Mouse (Mus musculus) embryonic facial prominence, embryonic 11.5 days (tissue): ENCODE data around the gene Rhbdl3. TPM values are rescaled to one million over a fixed set of nuclear protein-coding genes. Genes with fewer than 3 reads are reported as not detected.

Experiments
- ATAC-seq: fragments of 200-750 bp; cut with Nextera tagmentation; replicated peaks from 2 replicates; pipeline ENCODE4 v1.8.0; 2017; ENCODE audit warnings: low read depth; ENCODE audit not compliant: insufficient number of reproducible peaks, low FRiP score, low TSS enrichment
- DNase-seq: peaks from one replicate; pipeline ENCODE4 v3.0.0-alpha.2; 2015; ENCODE audit warnings: low spot score
- H3K27ac ChIP-seq: fragments of 300-500 bp; sonication (generic); replicated peaks from 2 replicates; pipeline ENCODE4 v1.5.1; 2014; ENCODE audit warnings: mild to moderate bottlenecking, low read depth, low read length, control low read depth
- H3K27me3 ChIP-seq: fragments of 300-500 bp; sonication (generic); 2 replicates; pipeline ENCODE4 v1.6.1; 2014; ENCODE audit warnings: mild to moderate bottlenecking, low read length, moderate library complexity, mixed read lengths; ENCODE audit not compliant: control insufficient read depth, insufficient read depth
- H3K36me3 ChIP-seq: fragments of 300-500 bp; sonication (generic); replicated peaks from 2 replicates; pipeline ENCODE4 v1.6.1; 2014; ENCODE audit warnings: low read depth, mild to moderate bottlenecking, low read length, moderate library complexity, mixed read lengths; ENCODE audit not compliant: control insufficient read depth, insufficient read depth
- H3K4me1 ChIP-seq: fragments of 300-500 bp; sonication (generic); 2 replicates; pipeline ENCODE4 v1.6.1; 2014; ENCODE audit warnings: low read length, mixed read lengths; ENCODE audit not compliant: control insufficient read depth, insufficient read depth
- H3K4me2 ChIP-seq: fragments of 300-500 bp; sonication (generic); 2 replicates; pipeline ENCODE4 v1.6.1; 2014; ENCODE audit warnings: low read depth, mild to moderate bottlenecking, control low read depth, low read length, moderate library complexity
- H3K4me3 ChIP-seq: fragments of 300-500 bp; sonication (generic); 2 replicates; pipeline ENCODE4 v1.5.1; 2014; ENCODE audit warnings: low read depth, low read length, control low read depth
- H3K9ac ChIP-seq: fragments of 300-500 bp; sonication (generic); replicated peaks from 2 replicates; pipeline ENCODE4 v1.6.1; 2014; ENCODE audit warnings: mild to moderate bottlenecking, control low read depth, low read length
- H3K9me3 ChIP-seq: fragments of 300-500 bp; sonication (generic); replicated peaks from 2 replicates; pipeline ENCODE4 v1.6.1; 2016; ENCODE audit warnings: mild to moderate bottlenecking, low read length, inconsistent platforms, mixed read lengths; ENCODE audit not compliant: control insufficient read depth
- WGBS: fragments of 180-500 bp; shearing (Covaris S2); extraction: QIAGEN DNeasy Blood & Tissue Kit; methylation state at CpG from one replicate; pipeline ENCODE4 v1.1.7; 2014; 5-methylcytosine and 5-hydroxymethylcytosine counted together
- polyA plus RNA-seq: library from polyadenylated mRNA; unstranded; fragments of >200 nt; fragmentation: Nextera tagmentation; extraction: Ambion mirVana; gene quantifications from 2 replicates; pipeline ENCODE4 v1.2.1, GENCODE M21; 2014

Rhbdl3 gene
- polyA plus RNA-seq, 1 experiment from 2014 or later: 3.2 TPM

DNA sequence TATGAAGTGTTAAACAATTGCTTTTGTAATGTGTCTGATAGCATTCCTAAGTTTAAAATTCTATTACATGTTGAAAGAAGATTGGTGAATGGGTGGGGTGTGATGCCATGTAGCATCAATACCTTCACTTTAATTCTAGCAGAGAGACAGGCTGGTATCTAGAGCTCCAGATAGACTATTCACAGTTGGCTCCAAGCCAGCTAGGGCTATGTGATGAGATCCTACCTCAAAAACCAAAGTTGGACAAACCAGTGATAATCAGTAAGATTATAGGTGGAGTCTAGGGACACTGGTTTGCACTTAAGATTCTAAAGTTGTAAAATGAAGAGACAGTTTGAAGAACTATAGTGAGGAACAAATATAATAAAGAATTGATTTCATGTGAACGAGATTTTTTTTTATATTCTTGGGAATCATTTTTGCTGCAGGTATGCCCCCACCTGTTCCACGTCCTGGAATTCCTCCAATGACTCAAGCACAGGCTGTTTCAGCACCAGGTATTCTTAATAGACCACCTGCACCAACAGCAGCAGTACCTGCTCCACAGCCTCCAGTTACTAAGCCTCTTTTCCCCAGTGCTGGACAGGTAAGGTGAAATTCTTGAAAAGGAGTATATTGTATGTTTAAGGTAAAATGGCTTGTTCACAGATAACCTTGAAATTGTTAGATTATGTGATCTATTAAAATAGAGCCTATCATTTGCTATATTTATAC is 90.9 kb downstream of the Rhbdl3 start:
- H3K9ac ChIP-seq: no peak overlapping the region
- no peaks in the 10 kb centered on the region for H3K9me3 ChIP-seq
- no peak overlapping the region for H3K4me2 ChIP-seq
- H3K36me3 ChIP-seq: peaks cover 20% of the 10 kb centered on the region
- H3K4me1 ChIP-seq: no peaks in the 10 kb centered on the region
- no peak for DNase-seq
- H3K27ac ChIP-seq: no peak overlapping the region
- WGBS: 89% methylated on average over 2 of the region's 2 CpGs
- no peak overlapping the region for H3K4me3 ChIP-seq
- no peak for ATAC-seq
- no peaks in the 10 kb centered on the region for H3K27me3 ChIP-seq

DNA sequence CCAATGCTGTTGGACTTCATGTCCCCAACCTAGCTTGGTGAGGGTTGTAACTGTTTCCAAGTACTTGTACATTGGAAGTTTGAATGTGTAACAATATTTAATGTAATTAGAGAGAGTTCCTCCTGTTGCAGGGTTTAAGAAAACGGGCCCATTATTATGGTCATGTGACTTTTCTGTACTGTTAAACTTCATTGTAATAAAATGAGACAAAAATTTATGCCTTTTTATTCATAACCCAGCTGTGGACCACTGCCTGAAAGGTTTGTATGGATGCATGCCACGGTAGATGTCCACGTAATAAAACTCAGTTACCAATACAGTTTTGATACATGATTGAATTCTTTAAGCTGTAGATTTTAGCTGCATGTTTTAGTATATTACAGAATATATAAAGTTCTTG is 95.2 kb downstream of the Rhbdl3 start:
- no peaks in the 10 kb centered on the region for H3K4me1 ChIP-seq
- ATAC-seq (no peak), DNase-seq (no peak)
- WGBS: 93% methylated on average over 3 of the region's 3 CpGs
- peaks cover 16% of the 10 kb centered on the region for H3K36me3 ChIP-seq
- H3K4me3 ChIP-seq: no peak overlapping the region
- no peak overlapping the region for H3K9ac ChIP-seq
- H3K4me2 ChIP-seq: no peak overlapping the region
- H3K27me3 ChIP-seq: no peaks in the 10 kb centered on the region
- no peak overlapping the region for H3K27ac ChIP-seq
- H3K9me3 ChIP-seq: no peaks in the 10 kb centered on the region

GRCm38 (mm10) chr11:80396617-80397016 is 95.9 kb downstream of the Rhbdl3 start:
- DNase-seq: no peak
- H3K36me3 ChIP-seq: peaks cover 11% of the 10 kb centered on the region

More at GRCm38 (mm10) chr11:80396617-80397016, 95.9 kb downstream of the Rhbdl3 start:
- H3K9me3 ChIP-seq: no peaks in the 10 kb centered on the region
- H3K4me3 ChIP-seq: no peak overlapping the region
- no peak overlapping the region for H3K9ac ChIP-seq
- H3K4me1 ChIP-seq: no peaks in the 10 kb centered on the region
- ATAC-seq: no peak
- no peak overlapping the region for H3K27ac ChIP-seq
- WGBS: 91% methylated on average over 4 of the region's 4 CpGs
- H3K4me2 ChIP-seq: no peak overlapping the region
- H3K27me3 ChIP-seq: no peaks in the 10 kb centered on the region

Other genes with a start within 250 kb of the Rhbdl3 start
- 53.8 and 57.1 TPM in 2 replicates for gene Crlf3, start 219.9 kb upstream of the Rhbdl3 start, polyA plus RNA-seq
- gene Atad5, start 211.5 kb upstream of the Rhbdl3 start, polyA plus RNA-seq: 20.3 and 22.5 TPM in 2 replicates
- gene Tefm, start 158.7 kb upstream of the Rhbdl3 start, polyA plus RNA-seq: 28.4 and 29.6 TPM in 2 replicates
- gene Adap2, start 146.8 kb upstream of the Rhbdl3 start, polyA plus RNA-seq: 0.60 and 0.88 TPM in 2 replicates
- gene Rnf135, start 117.1 kb upstream of the Rhbdl3 start, polyA plus RNA-seq: 4.5 and 6.0 TPM in 2 replicates
- 70.2 and 73.1 TPM in 2 replicates for gene Rhot1, start 91.9 kb upstream of the Rhbdl3 start, polyA plus RNA-seq
- 20.7 and 23.5 TPM in 2 replicates for gene 5730455P16Rik, start 77.1 kb downstream of the Rhbdl3 start, polyA plus RNA-seq
- gene Zfp207, start 82.4 kb downstream of the Rhbdl3 start, polyA plus RNA-seq: 370 and 383 TPM in 2 replicates
- 333 and 348 TPM in 2 replicates for gene Psmd11, start 127.7 kb downstream of the Rhbdl3 start, polyA plus RNA-seq
- gene Cdk5r1, start 176.1 kb downstream of the Rhbdl3 start, polyA plus RNA-seq: 5.4 and 6.6 TPM in 2 replicates